Mouse (Mus musculus) intestine, embryonic 15.5 days (tissue): ENCODE results near the gene Btla. TPM values are rescaled to one million over a fixed set of nuclear protein-coding genes. Genes with fewer than 3 reads are reported as not detected.

Source experiments
- ATAC-seq: fragments of 200-750 bp; cut with Nextera tagmentation; 2 replicates; pipeline ENCODE4 v1.8.0; 2017; ENCODE audit warnings: moderate TSS enrichment, moderate library complexity
- H3K27ac ChIP-seq: fragments of 300-500 bp; sonication (generic); 2 replicates; pipeline ENCODE4 v1.5.1; 2015; ENCODE audit warnings: mild to moderate bottlenecking, inconsistent platforms
- H3K27me3 ChIP-seq: fragments of 300-500 bp; sonication (generic); replicated peaks from 2 replicates; pipeline ENCODE4 v1.6.1; 2015; ENCODE audit warnings: inconsistent platforms
- H3K36me3 ChIP-seq: fragments of 300-500 bp; sonication (generic); 2 replicates; pipeline ENCODE4 v1.6.1; 2015; ENCODE audit warnings: inconsistent platforms
- H3K4me1 ChIP-seq: fragments of 300-500 bp; sonication (generic); replicated peaks from 2 replicates; pipeline ENCODE4 v1.6.1; 2015; ENCODE audit warnings: inconsistent platforms
- H3K4me2 ChIP-seq: fragments of 300-500 bp; sonication (generic); replicated peaks from 2 replicates; pipeline ENCODE4 v1.6.1; 2015; ENCODE audit warnings: mild to moderate bottlenecking, inconsistent platforms
- H3K4me3 ChIP-seq: fragments of 300-500 bp; sonication (generic); replicated peaks from 2 replicates; pipeline ENCODE4 v1.5.1; 2015; ENCODE audit warnings: inconsistent platforms
- H3K9ac ChIP-seq: fragments of 300-500 bp; sonication (generic); 2 replicates; pipeline ENCODE4 v1.6.1; 2015; ENCODE audit warnings: inconsistent platforms
- H3K9me3 ChIP-seq: fragments of 300-500 bp; sonication (generic); 2 replicates; pipeline ENCODE4 v1.6.1; 2016; ENCODE audit warnings: inconsistent platforms
- WGBS: fragments of 180-500 bp; shearing (Covaris S2); methylation state at CpG from one replicate; pipeline ENCODE4 v1.1.7; 2015; 5-methylcytosine and 5-hydroxymethylcytosine counted together
- polyA plus RNA-seq: library from polyadenylated mRNA; unstranded; fragments of >200 nt; fragmentation: Nextera tagmentation; extraction: Ambion mirVana; gene quantifications from 2 replicates; pipeline ENCODE4 v1.2.1, GENCODE M21; 2015

Btla gene
- polyA plus RNA-seq, 1 experiment from 2014 or later = 0.67 TPM

DNA sequence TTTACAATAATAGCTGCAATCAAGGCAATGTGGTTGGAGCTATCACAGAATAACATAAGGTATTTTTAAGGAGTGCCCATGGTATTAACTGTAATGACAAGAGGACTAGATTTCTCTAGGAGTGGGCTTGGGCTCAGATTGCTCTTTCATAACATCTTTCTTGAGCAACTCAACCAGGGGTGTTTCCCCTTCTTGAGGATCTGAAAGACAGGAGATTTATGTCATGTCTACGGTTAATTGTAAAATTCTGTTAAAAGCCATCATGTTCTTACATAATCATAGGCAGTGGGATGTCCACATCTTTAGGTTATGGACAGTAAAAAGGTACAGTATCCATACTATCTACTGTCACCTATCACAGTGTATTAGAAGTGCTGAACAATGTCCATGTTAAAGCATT, 7.2 kb downstream of the Btla start:
- 91% methylated on average over 1 of the region's 1 CpGs for WGBS
- Histone ChIP-seq H3K4me3 (no peak overlapping the region), H3K4me2 (no peak overlapping the region), H3K9me3 (no peaks in the 10 kb centered on the region), H3K36me3 (no peaks in the 10 kb centered on the region), H3K9ac (no peak overlapping the region), H3K27ac (no peak overlapping the region), H3K27me3 (no peaks in the 10 kb centered on the region), H3K4me1 (no peaks in the 10 kb centered on the region)
- no peak for ATAC-seq

- WGBS = 91% methylated on average over 3 of the region's 3 CpGs
- Histone ChIP-seq H3K27me3 (no peaks in the 10 kb centered on the region), H3K4me2 (no peak overlapping the region), H3K9ac (no peak overlapping the region), H3K9me3 (no peaks in the 10 kb centered on the region), H3K4me3 (no peak overlapping the region), H3K4me1 (no peaks in the 10 kb centered on the region), H3K36me3 (no peaks in the 10 kb centered on the region), H3K27ac (no peak overlapping the region)
- no peak for ATAC-seq
Observed at GRCm38 (mm10) chr16:45233007-45233406, 8.9 kb downstream of the Btla start.

- Histone ChIP-seq H3K27me3 (no peaks in the 10 kb centered on the region), H3K4me3 (no peak overlapping the region), H3K9ac (no peak overlapping the region), H3K9me3 (no peaks in the 10 kb centered on the region), H3K27ac (no peak overlapping the region), H3K36me3 (no peaks in the 10 kb centered on the region), H3K4me2 (no peak overlapping the region), H3K4me1 (no peaks in the 10 kb centered on the region)
- WGBS = 82% methylated on average over 1 of the region's 1 CpGs
- no peak for ATAC-seq
Observed at GRCm38 (mm10) chr16:45242700-45243099, 18.6 kb downstream of the Btla start.

GRCm38 (mm10) chr16:45244930-45245472, 20.9 kb downstream of the Btla start:
- 70% methylated on average over 3 of the region's 3 CpGs for WGBS
- Histone ChIP-seq H3K9me3 (no peaks in the 10 kb centered on the region), H3K4me2 (no peak overlapping the region), H3K36me3 (no peaks in the 10 kb centered on the region), H3K4me1 (no peaks in the 10 kb centered on the region), H3K27me3 (no peaks in the 10 kb centered on the region), H3K4me3 (no peak overlapping the region), H3K27ac (no peak overlapping the region), H3K9ac (no peak overlapping the region)
- no peak for ATAC-seq

DNA sequence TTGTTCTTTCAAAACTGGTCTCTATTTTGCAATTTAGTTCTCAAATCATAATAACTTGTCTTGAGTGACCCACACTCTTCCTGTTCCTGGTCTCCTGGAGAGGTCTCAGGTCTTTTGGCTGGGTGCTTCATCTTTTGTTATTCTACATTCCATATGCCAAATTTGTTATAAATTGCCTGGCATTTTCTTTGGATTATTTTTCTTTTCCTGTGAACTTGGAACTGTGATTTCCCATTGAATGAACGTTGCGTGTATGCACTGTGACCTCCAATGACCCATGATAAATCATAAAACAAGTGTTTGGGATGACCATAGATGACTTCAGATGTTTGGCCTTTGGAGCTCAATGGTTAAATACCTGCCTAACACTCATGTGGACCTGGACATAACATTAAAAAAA, 25.6 kb downstream of the Btla start:
- Histone ChIP-seq H3K27me3 (no peaks in the 10 kb centered on the region), H3K4me1 (no peaks in the 10 kb centered on the region), H3K4me2 (no peak overlapping the region), H3K9ac (no peak overlapping the region), H3K36me3 (no peaks in the 10 kb centered on the region), H3K4me3 (no peak overlapping the region), H3K27ac (no peak overlapping the region), H3K9me3 (no peaks in the 10 kb centered on the region)
- WGBS = 59% methylated on average over 2 of the region's 2 CpGs
- no peak for ATAC-seq

DNA sequence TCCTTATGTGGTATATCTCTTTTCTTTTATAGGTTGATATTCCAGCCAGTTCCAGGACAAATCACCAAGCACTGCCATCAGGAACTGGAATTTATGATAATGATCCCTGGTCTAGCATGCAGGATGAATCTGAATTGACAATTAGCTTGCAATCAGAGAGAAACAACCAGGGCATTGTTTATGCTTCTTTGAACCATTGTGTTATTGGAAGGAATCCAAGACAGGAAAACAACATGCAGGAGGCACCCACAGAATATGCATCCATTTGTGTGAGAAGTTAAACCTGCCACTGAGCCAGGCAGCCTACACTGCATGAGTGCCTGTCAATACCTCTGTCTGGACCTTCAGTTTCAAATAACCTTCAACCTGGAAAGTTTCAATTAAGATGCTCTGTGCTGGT, 26.2 kb downstream of the Btla start:
- Histone ChIP-seq H3K4me3 (no peak overlapping the region), H3K9ac (no peak overlapping the region), H3K27ac (no peak overlapping the region), H3K36me3 (no peaks in the 10 kb centered on the region), H3K4me1 (no peaks in the 10 kb centered on the region), H3K27me3 (no peaks in the 10 kb centered on the region), H3K9me3 (no peaks in the 10 kb centered on the region), H3K4me2 (no peak overlapping the region)
- ATAC-seq = no peak

GRCm38 (mm10) chr16:45251773-45252413, 27.8 kb downstream of the Btla start:
- Histone ChIP-seq H3K9ac (no peak overlapping the region), H3K4me3 (no peak overlapping the region), H3K27me3 (no peaks in the 10 kb centered on the region), H3K4me2 (no peak overlapping the region), H3K4me1 (no peaks in the 10 kb centered on the region), H3K27ac (no peak overlapping the region), H3K9me3 (no peaks in the 10 kb centered on the region), H3K36me3 (no peaks in the 10 kb centered on the region)
- no peak for ATAC-seq
- 78% methylated on average over 6 of the region's 6 CpGs for WGBS

- H3K4me2 ChIP-seq = no peak overlapping the region
- no peaks in the 10 kb centered on the region for H3K27me3 ChIP-seq
- H3K36me3 ChIP-seq = no peaks in the 10 kb centered on the region
- WGBS = 62% methylated on average over 7 of the region's 7 CpGs
- no peak for ATAC-seq
- H3K4me3 ChIP-seq = no peak overlapping the region
- H3K9ac ChIP-seq = no peak overlapping the region
- no peaks in the 10 kb centered on the region for H3K9me3 ChIP-seq
- H3K27ac ChIP-seq = no peak overlapping the region
- H3K4me1 ChIP-seq = no peaks in the 10 kb centered on the region
Observed at GRCm38 (mm10) chr16:45255183-45255861, 31.2 kb downstream of the Btla start.

GRCm38 (mm10) chr16:45256895-45257294, 32.8 kb downstream of the Btla start:
- 81% methylated on average over 2 of the region's 2 CpGs for WGBS
- H3K4me3 ChIP-seq = no peak overlapping the region
- H3K9me3 ChIP-seq = no peaks in the 10 kb centered on the region
- H3K4me2 ChIP-seq = no peak overlapping the region
- no peak overlapping the region for H3K27ac ChIP-seq
- no peak overlapping the region for H3K9ac ChIP-seq
- no peaks in the 10 kb centered on the region for H3K36me3 ChIP-seq
- H3K27me3 ChIP-seq = no peaks in the 10 kb centered on the region
- ATAC-seq = no peak
- H3K4me1 ChIP-seq = no peaks in the 10 kb centered on the region

- Histone ChIP-seq H3K9ac (no peak overlapping the region), H3K36me3 (no peaks in the 10 kb centered on the region), H3K4me1 (no peaks in the 10 kb centered on the region), H3K4me2 (no peak overlapping the region), H3K27ac (no peak overlapping the region), H3K9me3 (no peaks in the 10 kb centered on the region), H3K27me3 (no peaks in the 10 kb centered on the region), H3K4me3 (no peak overlapping the region)
- ATAC-seq = no peak
- WGBS = 100% methylated on average over 1 of the region's 1 CpGs
Observed at GRCm38 (mm10) chr16:45257567-45257966, 33.5 kb downstream of the Btla start.

DNA sequence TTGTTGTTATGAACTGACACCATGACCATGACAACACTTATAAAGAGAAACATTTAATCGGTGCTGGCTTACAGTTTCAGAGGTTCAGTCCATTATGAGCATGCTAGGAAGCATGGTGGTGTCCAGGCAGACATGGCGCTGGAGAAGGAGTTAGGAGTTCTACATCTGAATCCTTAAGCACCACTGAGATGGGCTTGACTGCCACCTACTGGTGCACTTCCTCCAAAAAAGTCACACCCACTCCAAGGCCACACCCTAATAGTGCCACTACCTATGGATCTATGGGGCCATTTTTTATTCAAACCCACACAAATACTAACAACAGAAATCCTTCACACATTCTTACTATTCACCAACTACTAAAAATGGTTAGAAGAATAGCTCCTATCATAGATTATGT, 35.5 kb downstream of the Btla start:
- Histone ChIP-seq H3K4me2 (no peak overlapping the region), H3K27me3 (no peaks in the 10 kb centered on the region), H3K4me1 (no peaks in the 10 kb centered on the region), H3K27ac (no peak overlapping the region), H3K9me3 (no peaks in the 10 kb centered on the region), H3K4me3 (no peak overlapping the region), H3K36me3 (no peaks in the 10 kb centered on the region), H3K9ac (no peak overlapping the region)
- no peak for ATAC-seq
- 96% methylated on average over 2 of the region's 2 CpGs for WGBS

DNA sequence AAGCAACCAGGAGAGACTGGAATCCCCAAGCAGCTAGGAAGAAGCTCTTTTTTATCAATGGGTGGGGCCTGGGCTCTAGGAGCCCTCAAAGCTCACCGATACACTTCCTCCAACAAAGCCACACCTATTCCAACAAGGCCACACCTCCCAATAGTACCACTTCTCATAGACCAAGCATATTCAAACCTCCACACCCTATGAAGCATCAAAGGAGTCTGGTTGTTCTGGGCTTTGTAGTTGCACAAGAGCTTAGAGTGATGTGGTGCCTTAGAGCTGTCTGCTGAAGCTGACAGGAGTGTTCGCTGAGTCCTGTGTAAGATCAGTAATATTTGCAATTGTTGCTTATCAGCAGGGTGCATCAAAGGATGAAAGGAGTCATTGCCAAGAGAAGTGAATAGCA, 37.2 kb downstream of the Btla start:
- Histone ChIP-seq H3K9ac (no peak overlapping the region), H3K4me1 (no peaks in the 10 kb centered on the region), H3K9me3 (no peaks in the 10 kb centered on the region), H3K4me2 (no peak overlapping the region), H3K27me3 (no peaks in the 10 kb centered on the region), H3K36me3 (no peaks in the 10 kb centered on the region), H3K27ac (no peak overlapping the region), H3K4me3 (no peak overlapping the region)
- WGBS = 80% methylated on average over 2 of the region's 2 CpGs
- no peak for ATAC-seq

DNA sequence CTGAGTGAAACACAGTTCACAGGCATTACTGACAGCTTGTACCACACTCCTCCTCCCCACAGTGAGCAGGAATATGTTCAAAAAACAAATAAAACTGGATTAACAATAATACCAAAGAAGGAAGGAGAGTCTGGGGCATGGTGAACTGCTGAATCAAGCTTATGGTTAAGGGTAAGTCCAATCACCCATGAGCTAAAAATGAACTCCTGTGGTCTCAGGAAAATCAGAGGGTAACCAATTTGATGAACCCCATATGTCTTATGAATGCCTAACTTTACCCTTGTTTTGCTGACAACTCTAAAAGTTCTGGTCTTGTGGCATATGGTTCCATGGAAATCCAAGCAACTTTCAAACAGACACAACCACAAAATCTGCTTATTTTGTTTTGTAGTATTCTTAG, 37.9 kb downstream of the Btla start:
- no peak for ATAC-seq
- H3K36me3 ChIP-seq = no peaks in the 10 kb centered on the region
- H3K4me1 ChIP-seq = no peaks in the 10 kb centered on the region

More for the DNA sequence above, 37.9 kb downstream of the Btla start:
- H3K9ac ChIP-seq = no peak overlapping the region
- no peaks in the 10 kb centered on the region for H3K27me3 ChIP-seq
- H3K4me2 ChIP-seq = no peak overlapping the region
- no peak overlapping the region for H3K27ac ChIP-seq
- H3K4me3 ChIP-seq = no peak overlapping the region
- no peaks in the 10 kb centered on the region for H3K9me3 ChIP-seq
